Mouse (Mus musculus) heart, adult 8-10 months (tissue): Measurements from ENCODE around the gene Ptbp2. TPM values are rescaled to one million over a fixed set of nuclear protein-coding genes. Genes with fewer than 3 reads are reported as not detected.

Experiments
- DNase-seq: peaks from one replicate; pipeline ENCODE4 v3.0.0; 2022; ENCODE audit warnings: low spot score
- total RNA-seq, 4 experiments: library from RNA; stranded (reverse); gene quantifications; 2 replicates each; pipeline ENCODE4 v1.2.4; 2022

Gene Ptbp2
- total RNA-seq: 10 to 100 TPM; 12.8 to 23.1 (median 19.4) TPM

DNA sequence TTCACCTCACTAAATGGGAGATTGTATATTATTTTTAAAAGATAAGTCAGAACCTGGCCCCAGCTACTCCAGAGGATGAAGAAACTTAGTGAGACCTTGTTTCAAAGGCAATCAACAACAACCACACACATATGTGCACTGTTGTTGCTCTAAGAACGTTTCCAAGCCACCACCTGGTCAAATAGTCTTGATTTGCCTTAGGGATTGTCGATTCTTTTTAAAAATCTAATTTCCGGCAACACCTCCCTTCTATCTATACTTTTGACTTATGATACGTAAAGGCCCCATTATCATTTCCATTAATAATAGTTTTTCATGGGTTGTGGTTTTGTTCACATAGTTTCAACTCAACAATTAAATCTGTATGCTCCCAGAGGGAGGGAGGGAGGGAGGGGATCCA lies at the start of gene Ptbp2:
Gene Ptbp2 (minus strand): TSS at position 101 of the 400 bp plus-strand sequence.
- DNase-seq: no peak

DNA sequence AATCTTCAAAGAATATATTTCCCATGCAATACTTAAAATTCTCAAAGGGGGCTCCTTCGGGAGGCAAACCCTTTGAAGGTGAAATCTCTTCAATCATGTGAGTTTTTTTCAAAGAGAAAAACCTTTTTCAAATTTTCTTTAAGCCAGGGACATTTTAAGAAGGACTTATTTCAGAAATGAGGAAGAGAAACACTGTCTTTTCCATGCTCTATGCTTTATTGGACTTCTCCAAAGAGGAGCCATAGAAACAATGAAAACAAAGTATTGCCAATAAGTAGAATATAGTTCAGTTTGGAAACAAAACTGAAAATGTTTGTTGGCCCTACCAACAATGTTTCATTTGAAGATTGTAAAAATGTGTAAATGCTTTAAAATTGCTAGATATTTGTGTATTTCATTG lies 30.4 kb upstream of the Ptbp2 start:
- no peak for DNase-seq

DNA sequence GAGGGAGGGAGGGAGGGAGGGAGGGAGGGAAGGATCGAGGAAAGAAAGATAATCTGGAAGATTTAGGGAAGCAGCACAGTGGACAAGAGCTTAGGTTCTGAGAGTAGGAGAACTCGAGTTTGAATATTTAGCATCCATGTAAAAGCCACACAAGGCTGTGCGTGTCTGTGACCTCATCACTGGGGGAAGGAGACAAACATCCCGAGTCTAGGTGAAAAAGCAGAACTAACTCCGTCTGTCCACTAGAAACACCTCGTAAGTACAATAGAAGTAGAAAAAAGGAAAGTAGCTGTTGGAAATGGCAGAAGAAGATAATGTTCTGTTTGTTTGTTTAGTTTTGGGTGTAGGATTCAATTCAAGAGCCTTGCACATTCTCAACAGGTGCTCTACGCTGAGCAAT lies 21.9 kb upstream of the Ptbp2 start:
- DNase-seq: no peak

DNA sequence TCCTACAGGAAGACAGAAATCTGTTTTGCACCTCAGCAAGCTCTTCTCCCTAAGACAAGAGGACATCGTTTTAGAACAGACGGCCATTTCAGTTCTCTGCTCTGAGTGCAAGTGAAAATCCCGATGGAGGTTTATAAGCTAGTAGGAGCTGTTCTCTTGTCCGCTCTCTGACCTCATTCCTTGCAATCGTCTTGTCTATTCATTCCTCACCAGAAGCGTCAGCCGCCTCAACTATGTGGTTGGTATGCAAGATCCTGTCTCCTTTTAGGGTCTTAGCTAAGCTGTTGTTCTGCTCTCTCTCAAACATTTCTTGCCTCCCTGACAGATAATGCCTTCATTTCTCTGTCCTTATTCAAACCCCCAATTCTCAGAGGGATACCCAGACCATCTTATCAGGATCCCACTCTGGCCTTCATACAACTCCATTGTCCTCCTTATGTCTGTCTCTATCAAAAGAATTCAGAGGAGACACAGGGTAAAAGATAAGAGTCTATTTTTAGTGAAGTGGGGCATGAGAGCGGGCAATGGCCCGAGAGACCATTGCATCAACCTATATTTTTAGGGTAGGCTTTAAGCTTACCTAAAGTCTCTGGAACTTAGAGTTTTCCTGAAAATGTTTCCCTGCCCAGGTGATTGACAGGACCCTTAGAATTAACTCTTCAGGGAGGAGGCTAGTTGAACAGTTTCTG lies 10.6 kb upstream of the Ptbp2 start:
- peak; percentile 11 for DNase-seq

DNA sequence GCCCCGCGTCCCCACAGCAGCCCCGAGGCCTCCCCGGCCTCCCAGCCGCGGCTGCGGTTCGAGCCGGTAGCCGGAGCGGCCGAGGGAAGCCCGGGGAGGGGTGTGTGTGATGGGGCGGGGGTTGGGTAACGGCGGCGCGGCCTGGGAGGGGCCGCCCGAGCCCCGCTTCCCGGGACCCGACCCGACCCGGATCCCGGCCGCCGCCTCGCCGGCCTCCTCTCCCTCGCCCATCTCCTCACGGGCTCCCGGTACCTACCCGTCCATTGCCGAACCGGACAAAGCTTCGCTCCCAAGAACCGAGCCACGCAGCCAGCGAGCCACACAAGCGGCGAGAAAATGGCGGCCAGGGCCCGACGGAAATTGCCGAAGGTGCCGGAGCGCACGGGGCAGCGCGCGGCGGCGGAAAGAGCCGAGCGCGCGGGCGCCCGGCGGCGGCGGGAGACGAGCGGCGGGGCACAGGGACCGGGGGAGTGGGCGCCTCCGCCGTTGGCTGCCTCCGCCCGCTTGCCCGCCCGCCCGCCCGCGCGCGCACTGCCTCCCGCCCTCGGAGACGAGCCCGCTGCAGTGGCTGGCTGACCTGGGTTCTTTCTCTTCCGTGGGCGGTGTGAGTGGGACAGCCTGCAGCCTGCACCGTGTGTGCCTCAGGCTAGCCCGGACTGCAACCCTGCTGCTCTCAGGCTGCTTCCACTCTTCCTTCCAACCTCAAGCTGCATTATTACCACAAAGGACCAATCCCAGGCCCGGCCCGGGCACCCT lies 1.1 kb downstream of the Ptbp2 start:
- peak; percentile 76 for DNase-seq

GRCm38 (mm10) chr3:119782022-119782945 lies 2.0 kb downstream of the Ptbp2 start:
- peak; percentile 19 for DNase-seq

GRCm38 (mm10) chr3:119780876-119781275 lies 3.4 kb downstream of the Ptbp2 start:
- DNase-seq: no peak

GRCm38 (mm10) chr3:119779261-119779660 lies 5.0 kb downstream of the Ptbp2 start:
- DNase-seq: no peak

DNA sequence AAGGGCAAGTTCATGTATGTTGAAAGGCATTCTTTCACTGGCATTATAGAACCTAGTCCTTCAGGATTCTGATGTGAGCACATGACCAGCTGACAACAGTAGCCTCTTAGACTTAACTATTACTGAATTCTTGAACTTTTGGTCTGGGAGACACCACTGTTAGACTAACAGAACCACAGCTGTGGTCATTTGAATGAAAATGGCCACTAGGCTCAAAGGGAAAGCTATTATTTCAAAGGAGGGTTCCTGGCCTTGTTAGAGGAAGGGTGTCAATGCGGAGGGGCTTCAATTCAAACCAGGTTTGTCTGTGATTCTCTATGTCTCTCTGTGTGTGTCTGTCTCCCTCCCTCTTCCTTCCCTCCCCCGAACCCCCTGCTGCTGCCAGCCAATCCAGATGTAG lies 5.8 kb downstream of the Ptbp2 start:
- DNase-seq: no peak

DNA sequence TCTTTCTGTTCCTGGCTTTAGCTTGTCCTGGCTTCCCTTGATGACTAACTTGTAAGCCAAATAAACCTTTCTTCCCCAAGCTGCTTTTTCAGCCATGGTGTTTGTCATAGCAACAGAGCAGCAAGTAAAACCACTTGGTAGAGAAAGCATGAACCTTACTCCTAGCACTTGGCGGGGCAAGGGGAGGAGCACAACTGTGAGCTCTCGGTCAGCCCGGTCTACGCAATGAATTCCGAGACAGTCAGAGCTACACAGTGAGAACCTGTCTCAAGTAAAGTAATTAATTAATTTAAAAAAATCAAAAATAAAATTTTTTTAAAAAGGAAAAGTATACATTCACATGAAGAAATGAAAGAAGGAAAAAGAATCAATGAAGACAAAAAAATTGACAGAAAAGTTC lies 8.1 kb downstream of the Ptbp2 start:
- DNase-seq: no peak

DNA sequence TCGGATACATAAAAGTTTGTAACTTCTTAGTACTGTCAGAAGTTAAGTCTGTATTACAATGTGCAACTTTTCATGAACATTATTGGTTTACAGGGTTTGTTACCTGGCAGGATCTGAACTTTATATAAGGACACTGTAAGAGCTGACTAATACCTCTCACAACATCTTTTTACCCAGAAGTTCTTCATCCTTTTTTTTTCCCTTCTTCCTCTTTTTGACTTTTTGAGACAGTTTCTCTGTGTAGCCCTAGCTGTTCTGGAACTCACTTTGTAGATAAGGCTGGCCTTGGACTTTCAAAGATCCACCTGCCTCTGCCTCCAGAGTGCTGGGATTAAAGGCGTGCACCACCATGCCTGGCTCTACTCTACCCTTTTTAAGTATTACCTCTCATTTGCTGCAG lies 11.5 kb downstream of the Ptbp2 start:
- DNase-seq: no peak

- no peak for DNase-seq
Measured at GRCm38 (mm10) chr3:119763772-119764171, 20.5 kb downstream of the Ptbp2 start.

GRCm38 (mm10) chr3:119761732-119762131 lies 22.5 kb downstream of the Ptbp2 start:
- no peak for DNase-seq

GRCm38 (mm10) chr3:119753791-119754190 lies 30.5 kb downstream of the Ptbp2 start:
- DNase-seq: no peak

DNA sequence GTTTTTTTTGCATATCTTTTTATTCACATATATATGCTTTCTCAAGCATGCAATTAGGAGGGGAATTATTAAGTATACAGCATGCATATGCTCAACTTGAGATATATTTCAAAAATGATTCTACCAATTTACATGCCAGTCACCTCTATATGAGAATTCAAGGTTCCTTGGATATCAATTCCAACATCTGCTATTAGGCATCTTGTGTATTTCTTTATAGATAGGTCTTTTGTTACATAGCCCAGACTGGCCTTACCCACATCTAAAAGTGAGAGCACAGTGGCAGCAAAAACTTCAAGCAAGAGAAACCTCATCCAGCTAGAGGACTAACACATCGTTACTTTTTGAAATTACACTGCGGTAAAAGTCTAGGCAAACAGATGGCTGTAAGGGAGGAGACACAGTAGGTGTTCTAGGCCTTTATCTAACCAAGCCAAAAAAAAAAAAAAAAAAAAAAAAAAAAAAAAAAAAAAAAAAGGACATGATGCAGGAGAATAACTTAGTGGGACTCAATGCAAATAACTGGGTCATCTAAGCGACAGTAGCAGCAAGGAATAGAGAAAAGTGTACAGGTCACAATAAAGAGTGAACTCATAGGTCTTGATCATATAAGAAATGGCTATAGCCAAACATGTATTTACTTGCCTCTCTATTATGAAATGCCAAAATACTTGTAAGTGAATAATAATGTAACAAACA lies 34.6 kb downstream of the Ptbp2 start:
- DNase-seq: no peak

GRCm38 (mm10) chr3:119749140-119749539 lies 35.1 kb downstream of the Ptbp2 start:
- DNase-seq: no peak

GRCm38 (mm10) chr3:119746656-119747055 lies 37.6 kb downstream of the Ptbp2 start:
- no peak for DNase-seq

DNA sequence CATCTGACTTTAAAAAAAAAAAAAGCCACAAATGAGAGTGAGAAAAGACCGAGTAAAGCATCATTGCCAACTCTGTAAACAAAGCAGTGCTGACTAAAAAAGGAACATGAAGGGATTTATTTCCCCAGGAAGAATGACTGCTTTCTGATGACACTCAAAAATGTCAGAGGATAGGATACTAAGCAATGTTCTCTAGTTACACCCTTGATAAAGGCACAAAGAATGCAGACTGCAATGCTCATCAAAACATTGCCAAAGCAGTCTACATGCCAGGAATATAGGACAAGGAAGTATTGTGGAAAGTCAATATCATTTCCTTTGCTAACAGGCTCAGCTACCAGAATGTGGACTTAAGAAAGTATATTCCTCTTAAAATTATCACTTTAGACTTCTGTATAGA lies 38.5 kb downstream of the Ptbp2 start:
- no peak for DNase-seq

- DNase-seq: no peak
Measured at GRCm38 (mm10) chr3:119729863-119730262, 54.4 kb downstream of the Ptbp2 start.

DNA sequence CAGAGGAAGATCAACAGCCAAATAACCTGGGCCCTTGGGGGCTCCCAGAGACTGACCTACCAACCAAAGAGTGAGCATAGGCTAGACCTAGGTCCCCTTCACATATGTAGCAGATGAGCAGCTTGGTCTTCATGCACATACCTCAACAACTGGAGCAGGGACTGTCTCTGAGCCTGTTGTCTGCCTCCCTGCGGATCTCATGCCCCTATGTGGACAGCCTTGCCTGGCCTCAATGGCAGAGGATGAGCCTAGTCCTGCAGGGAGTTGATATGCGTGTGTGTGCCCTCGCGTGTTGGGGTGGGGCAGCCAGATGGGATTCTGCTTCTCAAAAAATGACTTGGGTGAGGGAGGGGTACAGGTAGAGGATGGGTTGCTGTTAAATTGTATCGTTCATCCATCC lies 72.2 kb downstream of the Ptbp2 start:
- no peak for DNase-seq

DNA sequence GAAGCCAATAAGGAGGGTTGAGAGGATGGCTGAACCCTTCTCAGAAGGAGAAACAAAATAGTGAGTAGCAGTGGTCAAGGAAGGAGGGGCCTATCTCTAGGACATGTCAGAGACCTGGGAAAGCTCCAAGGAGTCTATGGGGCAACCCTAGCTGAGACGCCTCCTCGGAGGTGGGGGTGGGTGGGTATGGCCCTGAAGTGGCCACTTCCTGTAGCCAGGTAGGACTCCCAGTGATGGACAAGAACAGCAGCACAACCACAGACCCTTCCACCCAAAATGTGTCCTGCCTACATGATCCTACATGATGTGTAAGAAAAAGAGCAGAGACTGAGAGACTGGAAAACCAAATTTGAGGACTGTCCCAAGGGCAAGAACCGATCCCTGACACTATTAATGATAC lies 72.8 kb downstream of the Ptbp2 start:
- no peak for DNase-seq

DNA sequence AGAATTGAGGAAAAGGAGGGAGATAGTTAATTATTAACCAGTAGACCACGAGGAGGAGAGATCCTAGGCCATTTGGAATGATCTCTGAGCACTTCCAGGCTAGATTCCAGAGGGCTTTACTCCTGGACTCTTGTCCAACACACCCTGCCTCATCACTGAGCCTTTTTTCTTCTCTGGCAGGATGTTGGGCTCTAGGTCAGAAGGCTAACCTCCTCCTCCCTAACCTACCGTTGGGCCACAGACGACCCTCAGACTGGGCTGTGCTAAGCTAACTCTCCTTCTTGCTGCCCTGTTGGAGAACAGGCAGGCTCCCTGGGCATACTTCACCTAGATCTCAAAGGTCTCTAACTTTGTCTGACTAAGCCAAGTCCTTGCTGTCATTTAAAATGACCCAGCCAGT lies 82.8 kb downstream of the Ptbp2 start:
- DNase-seq: no peak
